Mouse (Mus musculus): Measurements from ENCODE around the gene Csad.

DNA sequence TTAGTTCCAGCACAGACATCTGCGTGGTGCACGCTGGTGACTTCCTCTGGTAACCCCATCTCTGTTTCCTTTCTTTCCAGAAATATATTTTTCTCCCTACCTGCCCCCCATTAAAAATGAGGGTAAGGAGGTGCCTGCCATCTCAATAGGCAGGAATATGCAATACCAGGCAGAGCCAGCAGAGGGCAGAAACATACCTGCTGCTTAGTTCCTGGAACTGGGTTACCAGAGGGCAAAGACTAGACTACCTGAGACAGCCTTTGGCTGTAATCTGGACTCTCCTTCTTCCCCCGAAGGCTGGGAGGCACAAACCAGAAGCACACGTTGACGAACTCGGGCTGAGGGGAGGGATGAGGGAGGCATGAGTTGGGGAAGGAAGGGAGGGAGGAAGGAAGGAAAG, 26.2 kb downstream of the Csad start:
- peak; percentile 70 for TF ChIP-seq CTCF (IDR thresholded peaks at IDR 0.05; ENCODE audit: insufficient read depth, low read length)
- no peak for TF ChIP-seq POLR2A (IDR thresholded peaks at IDR 0.05; ENCODE audit: borderline replicate concordance, extremely low read depth, low read depth, low read length)

Data from lung, adult 2 months (tissue).